In the genomic region with DNA sequence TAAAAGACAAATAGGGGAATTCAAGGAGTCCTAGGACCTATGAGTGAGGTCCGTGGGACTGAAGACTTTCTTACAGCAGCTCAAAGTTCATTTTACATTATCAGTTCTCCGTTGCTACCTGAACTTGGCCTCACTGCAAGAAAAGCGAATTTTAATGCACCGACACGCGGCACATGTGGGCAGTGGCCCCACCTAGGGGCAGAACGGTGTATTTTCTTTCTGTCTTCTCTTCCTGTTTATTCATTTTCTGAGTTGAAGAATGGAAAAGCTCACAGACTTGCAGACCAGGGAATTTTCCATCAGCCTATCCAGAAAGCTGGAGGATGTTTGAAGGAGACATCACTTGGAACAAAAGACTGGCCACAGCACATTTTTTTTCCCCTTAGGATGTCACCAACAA, we compare ENCODE assay signal across 9 mouse cellular contexts.
DNase-seq lines count a peak whose midpoint lies in the region; ATAC-seq and TF ChIP-seq lines count a peak whose summit lies in the region.
"Had no signal": no experiment of that assay in that cellular context is flagged by ENCODE, and none has a peak within 500 bp of the region (broad histone marks: within the 10 kb centered on the region; RNA-seq: fewer than 3 reads in every experiment).

No protein-coding gene starts in this region.

- DNase-seq in midbrain, embryonic 10.5 days (ENCODE audit: low spot score): peak; percentile 57
- DNase-seq in adrenal gland, adult 2 months: peak; percentile 54
- peak; percentile 74 for DNase-seq in embryo, embryonic 11 days
- DNase-seq in heart, postnatal 4 days: peak; percentile 70
- peak; percentile 80 for DNase-seq in left cerebral cortex, adult 18-20 months (ENCODE audit: low spot score in 2 of 2)
- DNase-seq in midbrain, postnatal 0 days (ENCODE audit: low spot score): peak; percentile 85

- no peak overlapping the region for H3K4me2 ChIP-seq in midbrain, embryonic 16.5 days (ENCODE audit: low read length)
- H3K4me2 ChIP-seq in midbrain, postnatal 0 days (ENCODE audit: low read depth, low read length, poor library complexity, severe bottlenecking): no peak overlapping the region
- H3K4me2 ChIP-seq: embryonic facial prominence, embryonic 13.5 days had no signal

- 21% methylated on average over 7 of the region's 7 CpGs for WGBS in midbrain, embryonic 10.5 days
- WGBS in midbrain, embryonic 16.5 days: 8% methylated on average over 7 of the region's 7 CpGs
- 5% methylated on average over 7 of the region's 7 CpGs for WGBS in midbrain, postnatal 0 days

- H3K4me1 ChIP-seq in midbrain, embryonic 10.5 days: peaks cover 6% of the 10 kb centered on the region; the same call in 1 of the 2 replicates
- H3K4me1 ChIP-seq in midbrain, embryonic 16.5 days (ENCODE audit: control insufficient read depth, insufficient read depth, low read length): 0 out of 2 replicates have a peak, but pooled peaks cover 2% of the 10 kb centered on the region
- no peaks in the 10 kb centered on the region for H3K4me1 ChIP-seq in midbrain, postnatal 0 days (ENCODE audit: insufficient read depth, low read length)

- no peak for ATAC-seq in midbrain, embryonic 16.5 days
- ATAC-seq in midbrain, postnatal 0 days (ENCODE audit: low FRiP score): no peak
- no peak for ATAC-seq in CD4-positive, CD25-positive, alpha-beta regulatory T cell, adult 4 months

- no peak overlapping the region for H3K27ac ChIP-seq in midbrain, embryonic 10.5 days (replicated peaks)
- no peak overlapping the region for H3K27ac ChIP-seq in midbrain, embryonic 16.5 days (ENCODE audit: low read length)
- no peak overlapping the region for H3K27ac ChIP-seq in midbrain, postnatal 0 days (ENCODE audit: low read depth, low read length)
- H3K27ac ChIP-seq: embryonic facial prominence, embryonic 13.5 days had no signal

- no peaks in the 10 kb centered on the region for H3K9me3 ChIP-seq in midbrain, embryonic 10.5 days (replicated peaks)
- no peaks in the 10 kb centered on the region for H3K9me3 ChIP-seq in midbrain, embryonic 16.5 days (replicated peaks; ENCODE audit: control insufficient read depth, low read length, poor library complexity, severe bottlenecking)
- no peaks in the 10 kb centered on the region for H3K9me3 ChIP-seq in midbrain, postnatal 0 days (ENCODE audit: low read length)
- H3K9me3 ChIP-seq: embryonic facial prominence, embryonic 13.5 days had no signal

- H3K4me3 ChIP-seq in midbrain, embryonic 10.5 days: no peak overlapping the region
- no peak overlapping the region for H3K4me3 ChIP-seq in midbrain, embryonic 16.5 days (ENCODE audit: low read depth, low read length)
- H3K4me3 ChIP-seq in midbrain, postnatal 0 days (ENCODE audit: low read depth, low read length): no peak overlapping the region
- H3K4me3 ChIP-seq: embryonic facial prominence, embryonic 13.5 days had no signal

- H3K36me3 ChIP-seq in midbrain, embryonic 10.5 days: no peaks in the 10 kb centered on the region
- H3K36me3 ChIP-seq in midbrain, embryonic 16.5 days (ENCODE audit: control insufficient read depth, insufficient read depth, low read length): no peaks in the 10 kb centered on the region
- H3K36me3 ChIP-seq in midbrain, postnatal 0 days (ENCODE audit: insufficient read depth, low read length): no peaks in the 10 kb centered on the region
- H3K36me3 ChIP-seq: embryonic facial prominence, embryonic 13.5 days had no signal

- TF ChIP-seq CTCF in midbrain, postnatal 0 days (IDR thresholded peaks at IDR 0.05): peak; percentile 92

- H3K27me3 ChIP-seq in midbrain, embryonic 10.5 days (ENCODE audit: low read depth, poor library complexity, severe bottlenecking): peaks cover 11% of the 10 kb centered on the region
- H3K27me3 ChIP-seq in midbrain, embryonic 16.5 days (ENCODE audit: control insufficient read depth, insufficient read depth, low read depth, low read length): no peaks in the 10 kb centered on the region; the same call in 1 of the 2 replicates
- H3K27me3 ChIP-seq in midbrain, postnatal 0 days (ENCODE audit: insufficient read depth, low read length): no peaks in the 10 kb centered on the region

- no peak overlapping the region for H3K9ac ChIP-seq in midbrain, embryonic 16.5 days (ENCODE audit: low read depth, low read length)
- no peak overlapping the region for H3K9ac ChIP-seq in midbrain, postnatal 0 days (replicated peaks; ENCODE audit: low read length, poor library complexity, severe bottlenecking)
- H3K9ac ChIP-seq: embryonic facial prominence, embryonic 13.5 days had no signal
